Mouse (Mus musculus): Measurements from ENCODE around the gene Mreg. TPM values are rescaled to one million over a fixed set of nuclear protein-coding genes. Genes with fewer than 3 reads are reported as not detected.

Gene Mreg
- polyA plus RNA-seq, 1 experiment from 2014 or later = 2.7 TPM

DNA sequence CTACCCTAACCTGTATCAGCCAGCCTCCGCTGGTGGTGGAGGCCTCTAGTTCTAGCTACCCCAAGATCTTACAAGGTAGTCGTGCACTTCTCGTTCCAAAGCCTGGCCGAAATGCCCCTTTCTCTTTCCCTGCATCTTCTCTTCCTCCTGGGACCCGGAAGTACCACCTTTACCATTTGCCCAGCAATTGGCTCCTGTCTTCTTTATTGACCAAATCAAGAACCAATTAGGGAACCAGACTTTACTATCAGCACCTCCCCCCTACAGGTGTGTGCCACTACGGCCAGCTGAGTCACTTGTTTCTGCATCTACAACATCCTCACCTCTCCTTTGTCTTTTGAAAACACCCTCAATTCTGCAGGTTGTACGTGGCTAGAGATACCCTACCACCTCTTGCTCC is 4.7 kb upstream of the Mreg start:
- Histone ChIP-seq H3K36me3 (ENCODE audit: control insufficient read depth, insufficient read depth, low read length) (no peaks in the 10 kb centered on the region), H3K4me3 (ENCODE audit: low read length) (no peak overlapping the region), H3K27me3 (ENCODE audit: control insufficient read depth, insufficient read depth, low read depth, low read length) (no peaks in the 10 kb centered on the region; the same call in 1 of the 2 replicates), H3K9me3 (ENCODE audit: control insufficient read depth, low read length) (no peaks in the 10 kb centered on the region), H3K27ac (ENCODE audit: low read length) (no peak overlapping the region), H3K9ac (ENCODE audit: low read length) (no peak overlapping the region), H3K4me1 (replicated peaks; ENCODE audit: control insufficient read depth, insufficient read depth, low read length) (no peaks in the 10 kb centered on the region), H3K4me2 (ENCODE audit: low read depth, low read length) (no peak overlapping the region)
- no peak for ATAC-seq (ENCODE audit: low read depth)
- 78% methylated on average over 7 of the region's 7 CpGs for WGBS

- H3K27me3 ChIP-seq (ENCODE audit: control insufficient read depth, insufficient read depth, low read depth, low read length) = peaks cover 3% of the 10 kb centered on the region; the same call in 1 of the 2 replicates
- H3K4me3 ChIP-seq (ENCODE audit: low read length) = no peak overlapping the region
- no peak for ATAC-seq (ENCODE audit: low read depth)
- no peaks in the 10 kb centered on the region for H3K36me3 ChIP-seq (ENCODE audit: control insufficient read depth, insufficient read depth, low read length)
- no peak overlapping the region for H3K4me2 ChIP-seq (ENCODE audit: low read depth, low read length)
- peaks cover 6% of the 10 kb centered on the region; the same call in 1 of the 2 replicates for H3K4me1 ChIP-seq (replicated peaks; ENCODE audit: control insufficient read depth, insufficient read depth, low read length)
- H3K27ac ChIP-seq (ENCODE audit: low read length) = no peak overlapping the region
- 60% methylated on average over 4 of the region's 4 CpGs for WGBS
- H3K9me3 ChIP-seq (ENCODE audit: control insufficient read depth, low read length) = no peaks in the 10 kb centered on the region
- H3K9ac ChIP-seq (ENCODE audit: low read length) = no peak overlapping the region
These were observed 3.1 kb upstream of the Mreg start for GRCm38 (mm10) chr1:72215174-72215573.

GRCm38 (mm10) chr1:72214470-72214961 is 2.4 kb upstream of the Mreg start:
- Histone ChIP-seq H3K27me3 (ENCODE audit: control insufficient read depth, insufficient read depth, low read depth, low read length) (peaks cover 3% of the 10 kb centered on the region; the same call in 1 of the 2 replicates), H3K4me3 (ENCODE audit: low read length) (no peak overlapping the region), H3K4me2 (ENCODE audit: low read depth, low read length) (no peak overlapping the region), H3K9ac (ENCODE audit: low read length) (no peak overlapping the region), H3K36me3 (ENCODE audit: control insufficient read depth, insufficient read depth, low read length) (no peaks in the 10 kb centered on the region), H3K27ac (ENCODE audit: low read length) (no peak overlapping the region), H3K4me1 (replicated peaks; ENCODE audit: control insufficient read depth, insufficient read depth, low read length) (peaks cover 6% of the 10 kb centered on the region; the same call in 1 of the 2 replicates), H3K9me3 (ENCODE audit: control insufficient read depth, low read length) (no peaks in the 10 kb centered on the region)
- ATAC-seq (ENCODE audit: low read depth) = no peak
- 63% methylated on average over 7 of the region's 7 CpGs for WGBS

GRCm38 (mm10) chr1:72213954-72214353 is 1.8 kb upstream of the Mreg start:
- Histone ChIP-seq H3K4me1 (replicated peaks; ENCODE audit: control insufficient read depth, insufficient read depth, low read length) (peaks cover 6% of the 10 kb centered on the region; the same call in 1 of the 2 replicates), H3K36me3 (ENCODE audit: control insufficient read depth, insufficient read depth, low read length) (no peaks in the 10 kb centered on the region), H3K4me2 (ENCODE audit: low read depth, low read length) (no peak overlapping the region), H3K27ac (ENCODE audit: low read length) (no peak overlapping the region), H3K9ac (ENCODE audit: low read length) (no peak overlapping the region), H3K27me3 (ENCODE audit: control insufficient read depth, insufficient read depth, low read depth, low read length) (peaks cover 3% of the 10 kb centered on the region; the same call in 1 of the 2 replicates), H3K9me3 (ENCODE audit: control insufficient read depth, low read length) (no peaks in the 10 kb centered on the region), H3K4me3 (ENCODE audit: low read length) (no peak overlapping the region)
- 93% methylated on average over 3 of the region's 3 CpGs for WGBS
- ATAC-seq (ENCODE audit: low read depth) = no peak

GRCm38 (mm10) chr1:72210803-72211679 is 1.1 kb downstream of the Mreg start:
- ATAC-seq (ENCODE audit: low read depth) = no peak
- Histone ChIP-seq H3K4me1 (replicated peaks; ENCODE audit: control insufficient read depth, insufficient read depth, low read length) (peaks cover 6% of the 10 kb centered on the region; the same call in 1 of the 2 replicates), H3K27ac (ENCODE audit: low read length) (no peak overlapping the region), H3K4me3 (ENCODE audit: low read length) (peak overlapping the region; percentile 78), H3K9me3 (ENCODE audit: control insufficient read depth, low read length) (no peaks in the 10 kb centered on the region), H3K9ac (ENCODE audit: low read length) (peak overlapping the region; percentile 74), H3K36me3 (ENCODE audit: control insufficient read depth, insufficient read depth, low read length) (no peaks in the 10 kb centered on the region), H3K4me2 (ENCODE audit: low read depth, low read length) (peak overlapping the region; percentile 100), H3K27me3 (ENCODE audit: control insufficient read depth, insufficient read depth, low read depth, low read length) (peaks cover 3% of the 10 kb centered on the region; the same call in 1 of the 2 replicates)
- WGBS = 20% methylated on average over 17 of the region's 17 CpGs

GRCm38 (mm10) chr1:72208095-72208494 is 4.0 kb downstream of the Mreg start:
- peaks cover 3% of the 10 kb centered on the region; the same call in 1 of the 2 replicates for H3K27me3 ChIP-seq (ENCODE audit: control insufficient read depth, insufficient read depth, low read depth, low read length)
- ATAC-seq (ENCODE audit: low read depth) = no peak
- no peak overlapping the region for H3K4me3 ChIP-seq (ENCODE audit: low read length)
- 80% methylated on average over 5 of the region's 5 CpGs for WGBS
- no peak overlapping the region for H3K9ac ChIP-seq (ENCODE audit: low read length)
- no peak overlapping the region for H3K27ac ChIP-seq (ENCODE audit: low read length)
- H3K4me1 ChIP-seq (replicated peaks; ENCODE audit: control insufficient read depth, insufficient read depth, low read length) = peaks cover 6% of the 10 kb centered on the region; the same call in 1 of the 2 replicates
- no peaks in the 10 kb centered on the region for H3K9me3 ChIP-seq (ENCODE audit: control insufficient read depth, low read length)
- H3K4me2 ChIP-seq (ENCODE audit: low read depth, low read length) = no peak overlapping the region
- H3K36me3 ChIP-seq (ENCODE audit: control insufficient read depth, insufficient read depth, low read length) = no peaks in the 10 kb centered on the region

- no peak overlapping the region for H3K9ac ChIP-seq (ENCODE audit: low read length)
- no peaks in the 10 kb centered on the region for H3K9me3 ChIP-seq (ENCODE audit: control insufficient read depth, low read length)
- H3K4me2 ChIP-seq (ENCODE audit: low read depth, low read length) = no peak overlapping the region
- no peak overlapping the region for H3K27ac ChIP-seq (ENCODE audit: low read length)
- WGBS = 46% methylated on average over 3 of the region's 3 CpGs
- no peak overlapping the region for H3K4me3 ChIP-seq (ENCODE audit: low read length)
- H3K27me3 ChIP-seq (ENCODE audit: control insufficient read depth, insufficient read depth, low read depth, low read length) = no peaks in the 10 kb centered on the region
- H3K4me1 ChIP-seq (replicated peaks; ENCODE audit: control insufficient read depth, insufficient read depth, low read length) = no peaks in the 10 kb centered on the region
- no peak for ATAC-seq (ENCODE audit: low read depth)
- H3K36me3 ChIP-seq (ENCODE audit: control insufficient read depth, insufficient read depth, low read length) = no peaks in the 10 kb centered on the region
These were observed 7.0 kb downstream of the Mreg start for GRCm38 (mm10) chr1:72205113-72205512.

DNA sequence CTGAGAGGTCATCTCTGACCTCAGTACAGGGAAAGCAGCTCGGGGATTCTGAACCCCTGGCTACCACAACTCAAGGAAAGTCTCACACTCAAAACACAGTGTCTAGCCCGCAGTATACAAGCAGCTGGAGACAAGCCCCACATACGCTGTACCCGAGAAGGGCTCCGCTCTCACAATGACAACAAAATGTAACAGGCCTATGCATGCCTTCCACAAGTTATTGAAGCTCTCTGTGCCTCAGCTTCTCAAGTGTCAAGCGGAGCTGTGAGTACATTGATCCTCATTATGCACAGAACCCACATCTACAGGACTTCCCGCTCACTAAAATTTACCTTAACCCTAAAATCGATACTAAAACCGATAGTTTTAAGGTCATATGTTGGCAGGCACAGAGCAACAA is 8.9 kb downstream of the Mreg start:
- no peaks in the 10 kb centered on the region for H3K4me1 ChIP-seq (replicated peaks; ENCODE audit: control insufficient read depth, insufficient read depth, low read length)
- H3K4me3 ChIP-seq (ENCODE audit: low read length) = no peak overlapping the region
- no peak overlapping the region for H3K4me2 ChIP-seq (ENCODE audit: low read depth, low read length)
- no peaks in the 10 kb centered on the region for H3K36me3 ChIP-seq (ENCODE audit: control insufficient read depth, insufficient read depth, low read length)
- H3K27ac ChIP-seq (ENCODE audit: low read length) = no peak overlapping the region
- ATAC-seq (ENCODE audit: low read depth) = no peak
- no peak overlapping the region for H3K9ac ChIP-seq (ENCODE audit: low read length)
- 82% methylated on average over 9 of the region's 9 CpGs for WGBS
- H3K9me3 ChIP-seq (ENCODE audit: control insufficient read depth, low read length) = no peaks in the 10 kb centered on the region
- H3K27me3 ChIP-seq (ENCODE audit: control insufficient read depth, insufficient read depth, low read depth, low read length) = no peaks in the 10 kb centered on the region

DNA sequence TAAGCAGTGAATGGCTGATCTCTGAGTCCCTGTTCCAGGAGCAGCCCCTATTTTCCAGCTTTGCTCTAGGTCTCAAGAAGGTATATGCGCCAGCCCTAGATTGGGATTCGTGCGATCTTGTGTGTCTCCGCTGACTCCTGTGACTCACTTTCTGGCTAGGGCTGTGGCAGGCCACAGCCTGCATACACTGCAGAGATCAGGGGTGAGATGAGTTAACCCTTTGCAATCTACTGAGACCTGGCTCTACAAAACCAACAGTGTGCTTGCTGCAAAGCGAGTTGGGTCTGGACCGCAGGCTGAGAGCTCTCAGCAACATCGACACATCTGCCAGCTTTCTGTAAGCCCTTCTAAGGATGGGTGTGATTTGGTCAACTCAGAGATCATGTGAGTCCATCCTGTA is 9.4 kb downstream of the Mreg start:
- Histone ChIP-seq H3K36me3 (ENCODE audit: control insufficient read depth, insufficient read depth, low read length) (no peaks in the 10 kb centered on the region), H3K27me3 (ENCODE audit: control insufficient read depth, insufficient read depth, low read depth, low read length) (no peaks in the 10 kb centered on the region), H3K4me1 (replicated peaks; ENCODE audit: control insufficient read depth, insufficient read depth, low read length) (no peaks in the 10 kb centered on the region), H3K4me3 (ENCODE audit: low read length) (no peak overlapping the region), H3K27ac (ENCODE audit: low read length) (no peak overlapping the region), H3K9ac (ENCODE audit: low read length) (no peak overlapping the region), H3K9me3 (ENCODE audit: control insufficient read depth, low read length) (no peaks in the 10 kb centered on the region), H3K4me2 (ENCODE audit: low read depth, low read length) (no peak overlapping the region)
- ATAC-seq (ENCODE audit: low read depth) = no peak
- WGBS = 90% methylated on average over 7 of the region's 7 CpGs
